Mouse (Mus musculus): ENCODE measurements around the gene Hoxa4.

DNA sequence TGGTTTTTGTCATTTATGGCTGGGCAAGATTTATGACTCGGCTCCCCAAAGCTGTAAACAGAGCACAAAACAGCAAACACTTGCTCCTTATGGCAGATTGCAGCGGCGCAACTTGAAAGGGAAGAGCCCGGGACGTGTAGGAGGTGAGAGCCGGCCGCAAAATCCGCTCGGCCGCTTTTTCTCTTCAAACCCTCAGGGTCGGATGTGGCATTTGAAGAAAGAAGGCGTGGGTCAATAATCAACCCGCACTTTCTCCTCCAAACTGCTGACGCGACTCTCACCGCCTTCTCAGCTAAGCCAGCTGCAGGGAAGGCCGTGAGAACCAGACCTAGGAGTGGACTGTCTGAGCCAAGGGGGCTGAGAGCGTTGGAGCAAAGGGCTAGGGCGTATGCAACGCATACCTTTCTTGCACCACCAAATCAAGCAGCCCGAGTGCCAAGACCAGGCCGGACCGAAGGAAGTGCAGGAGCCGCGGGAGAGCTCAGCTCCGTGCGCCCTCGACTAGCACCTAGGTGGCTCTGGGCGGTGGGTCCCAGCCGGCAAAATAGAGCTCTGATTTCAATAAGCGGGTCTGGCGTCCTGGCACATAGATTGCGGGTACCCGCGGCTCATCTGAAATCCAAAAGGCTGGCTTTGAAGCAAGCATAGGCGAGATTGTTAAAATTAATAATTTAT is 14.4 kb downstream of the Hoxa4 start, which contains the start of gene 5730596B20Rik:
- no peak for TF ChIP-seq CTCF (IDR thresholded peaks at IDR 0.05; ENCODE audit: low read depth)
- no peak for TF ChIP-seq EP300 (optimal IDR thresholded peaks at IDR 0.05)

All from stomach, postnatal 0 days (tissue).